Mouse (Mus musculus) thymus, adult 2 months (tissue): Measurements from ENCODE around the gene Srgap3.

Experiments used
- CTCF ChIP-seq: fragments of 200-500 bp; IDR thresholded peaks from 2 replicates; pipeline ENCODE4 v1.5.1; 2012; ENCODE audit warnings: mild to moderate bottlenecking, control low read depth, low read length, moderate library complexity, borderline replicate concordance; ENCODE audit not compliant: control insufficient read depth, poor library complexity, insufficient read depth; ENCODE audit errors: extremely low read depth
- POLR2A ChIP-seq: fragments of 200-500 bp; IDR thresholded peaks from 2 replicates; pipeline ENCODE4 v1.6.1; 2012; ENCODE audit warnings: mild to moderate bottlenecking, low read length, control low read depth, moderate library complexity; ENCODE audit not compliant: control insufficient read depth, poor library complexity, insufficient read depth; ENCODE audit errors: extremely low read depth

DNA sequence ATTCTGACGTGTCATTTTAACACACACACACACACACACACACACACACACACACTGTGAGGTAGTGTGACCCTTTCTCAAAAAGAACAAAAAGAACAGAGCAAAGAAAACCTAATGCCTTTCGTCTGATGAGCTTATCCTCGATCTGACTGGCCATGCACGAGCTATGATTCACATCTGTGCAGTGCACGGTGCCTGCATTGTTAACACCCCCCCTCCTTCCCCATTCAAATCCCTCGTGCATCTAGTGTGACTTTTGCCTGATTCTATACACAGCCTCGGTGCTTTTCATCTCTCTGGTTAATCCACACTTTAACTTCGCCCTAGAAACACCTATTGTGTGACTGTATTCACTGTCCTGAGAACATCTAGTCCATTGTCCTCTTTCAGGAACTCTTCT, 14.5 kb downstream of the Srgap3 start:
- TF ChIP-seq CTCF = no peak
- TF ChIP-seq POLR2A = no peak
